Mouse (Mus musculus) urinary bladder, adult 2 months (tissue): Measurements from ENCODE around the gene Prkce. TPM values are rescaled to one million over a fixed set of nuclear protein-coding genes. Genes with fewer than 3 reads are reported as not detected.

Experiments used
- DNase-seq: peaks from one replicate; pipeline ENCODE4 v3.0.0; 2022; ENCODE audit warnings: low spot score
- polyA plus RNA-seq: library from polyadenylated mRNA; depleted of rRNA; stranded (reverse); fragments of >200 nt; gene quantifications from 2 replicates; pipeline ENCODE4 v1.2.3, GENCODE M21; 2012; rRNA removed

The Prkce gene
- polyA plus RNA-seq, result 5.8 and 9.3 TPM in 2 replicates

DNA sequence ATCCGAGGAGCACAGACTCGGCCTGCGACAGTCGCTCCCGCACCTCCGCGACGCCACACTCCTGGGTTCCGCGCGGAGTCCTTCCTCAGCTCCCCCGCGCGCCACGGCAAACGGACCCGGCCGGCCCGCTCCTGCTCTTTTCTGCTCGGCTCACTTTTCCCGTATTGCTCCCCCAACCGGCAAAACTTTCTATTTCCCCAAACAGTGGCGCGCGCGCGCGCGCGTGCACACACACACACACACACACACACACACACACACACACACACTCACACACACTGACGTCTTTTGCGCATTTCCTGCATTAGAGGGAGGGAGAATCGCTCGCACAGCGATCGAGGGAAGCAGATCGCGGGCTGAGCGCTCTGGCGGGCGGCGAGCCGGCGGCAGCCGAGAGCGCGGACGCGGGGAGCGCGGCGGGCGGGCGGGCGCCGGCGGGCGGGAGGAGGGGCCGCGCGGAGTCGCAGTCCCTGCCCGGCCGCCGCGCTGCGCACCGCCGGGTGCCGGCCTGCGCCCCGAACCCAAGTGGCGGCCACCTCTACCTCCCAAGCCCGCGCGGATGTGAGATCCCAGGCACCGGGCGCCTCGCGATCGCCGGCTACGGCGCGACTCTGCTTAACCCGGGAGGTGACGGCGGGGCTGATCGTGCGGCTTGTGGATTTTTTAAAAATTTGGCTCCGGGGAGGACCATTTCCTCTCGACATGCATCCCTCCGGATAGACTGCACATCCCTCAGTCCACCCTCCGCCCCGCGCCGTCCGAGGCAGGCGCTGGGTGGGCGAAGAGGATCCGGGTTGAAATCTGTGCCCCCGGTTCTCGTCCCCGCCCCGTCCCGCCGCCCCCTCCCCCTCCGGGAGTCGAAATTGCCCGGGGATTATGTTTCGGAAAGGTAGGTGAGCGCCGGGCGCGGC lies at the start of gene Prkce:
Gene Prkce (plus strand): TSS at position 466 of the 911 bp plus-strand sequence.
- peak; percentile 75 for DNase-seq

DNA sequence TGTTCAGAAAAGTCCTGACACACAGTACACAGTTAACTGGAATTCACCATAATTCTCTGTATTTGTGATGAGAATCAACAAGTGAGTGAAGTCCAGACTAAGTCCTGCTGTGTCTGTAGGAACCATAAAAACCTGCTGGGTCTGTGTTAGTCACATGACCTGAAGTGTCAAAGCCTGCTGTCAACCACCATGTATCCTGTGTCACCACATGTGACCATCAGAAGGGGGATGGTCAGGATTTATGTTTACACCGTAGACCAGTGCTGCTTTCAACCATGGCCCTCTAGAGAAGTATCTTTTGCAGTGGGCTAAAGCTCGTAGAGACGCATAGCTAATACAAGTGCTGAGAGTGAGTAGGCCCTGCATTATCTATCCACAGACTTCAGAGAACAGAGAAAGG lies 44.4 kb upstream of the Prkce start:
- no peak for DNase-seq

DNA sequence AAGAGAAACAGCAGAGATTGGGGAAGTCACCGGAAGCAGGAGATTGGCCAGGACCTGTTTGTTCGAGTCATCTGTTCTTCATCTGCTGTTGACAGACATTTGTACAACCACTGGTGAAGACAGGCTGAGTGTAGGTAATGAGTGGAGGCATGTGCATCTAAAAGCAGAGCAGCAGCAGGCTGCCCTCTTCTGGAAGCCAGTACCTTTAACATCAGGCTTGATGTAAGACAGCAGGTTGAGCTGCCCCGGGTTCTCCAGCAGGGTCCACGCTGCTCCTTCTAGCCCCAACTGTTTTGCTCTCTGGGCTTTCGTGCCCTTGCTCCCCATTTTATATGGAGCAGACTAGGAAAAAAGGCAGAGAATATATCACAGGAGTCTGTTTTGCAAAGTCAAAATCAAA lies 41.7 kb upstream of the Prkce start:
- DNase-seq, result no peak

DNA sequence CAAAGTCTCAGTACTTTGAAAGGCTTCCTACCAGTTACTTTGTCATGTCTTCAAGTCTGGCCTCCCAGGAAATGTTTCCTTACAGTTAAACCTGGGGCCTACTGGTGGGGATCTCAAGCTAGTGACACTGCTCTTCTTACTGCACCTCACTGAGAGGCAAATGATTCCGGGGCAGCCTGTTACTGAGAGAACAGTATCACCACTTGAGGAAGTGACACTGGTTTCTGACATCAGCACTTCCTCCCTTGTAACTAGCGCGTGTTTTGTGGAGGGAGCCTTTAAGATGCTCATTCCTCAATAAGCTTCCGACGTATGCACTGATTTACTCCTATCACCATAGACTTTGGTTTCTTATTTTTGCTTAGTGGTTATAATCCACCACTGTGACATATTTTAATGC lies 39.4 kb upstream of the Prkce start:
- DNase-seq, result no peak

DNA sequence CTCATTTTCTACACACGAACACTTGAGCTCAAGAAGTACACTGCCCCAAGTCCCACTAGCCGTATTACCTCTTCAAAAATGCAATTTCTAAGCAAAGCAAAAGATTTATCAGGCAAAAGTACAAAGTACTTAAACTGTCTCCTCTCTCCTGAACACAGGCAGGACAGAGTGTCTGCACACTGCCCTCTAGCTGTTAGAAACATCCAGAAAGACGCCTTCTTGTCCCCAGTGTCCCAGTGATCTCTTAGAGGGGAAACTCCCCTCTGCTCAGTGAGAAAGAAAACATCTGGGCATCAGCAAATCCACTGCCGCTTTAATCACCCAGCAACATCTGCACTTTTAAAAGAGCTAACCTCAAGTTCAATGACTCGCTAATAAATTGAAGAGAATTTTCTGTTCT lies 35.1 kb upstream of the Prkce start:
- no peak for DNase-seq

DNA sequence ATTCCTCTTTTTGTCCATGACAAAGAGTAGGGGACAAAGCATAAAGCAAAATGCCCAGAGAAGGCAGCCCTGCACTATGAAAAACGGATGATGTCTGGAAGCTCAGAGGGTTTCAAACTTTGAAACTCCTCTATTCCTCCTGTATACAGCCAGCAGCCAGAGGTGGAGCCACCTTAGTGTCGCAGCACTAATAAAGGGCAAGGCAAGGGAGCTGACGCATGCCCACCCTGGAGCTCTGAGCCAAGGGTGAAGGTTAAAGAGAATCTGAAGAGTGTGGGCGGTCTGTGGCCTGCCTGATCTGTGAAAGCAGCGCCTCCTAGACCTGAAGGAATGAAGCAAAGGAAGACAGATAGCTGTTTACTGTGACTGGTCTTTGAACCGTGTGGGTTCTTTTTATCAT lies 33.1 kb upstream of the Prkce start:
- no peak for DNase-seq

DNA sequence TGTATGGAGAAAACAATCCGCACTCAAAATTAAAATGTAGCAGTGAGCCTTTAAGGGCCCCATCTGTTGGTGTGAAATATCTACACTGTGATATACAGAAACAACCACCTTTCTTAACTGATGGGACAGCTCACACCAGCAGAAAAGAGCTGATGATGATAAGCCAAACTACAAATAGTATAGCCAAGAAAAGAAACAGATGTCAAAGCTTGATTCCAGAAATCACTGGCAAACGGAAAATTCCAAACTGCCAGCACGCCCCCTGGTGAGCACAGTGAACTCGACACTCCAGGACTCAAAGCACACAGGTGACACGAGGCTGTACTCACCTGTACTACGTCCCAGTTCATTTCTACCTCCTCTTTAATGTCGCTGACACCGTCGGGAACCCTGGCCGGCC lies 31.8 kb upstream of the Prkce start:
- DNase-seq, result no peak

DNA sequence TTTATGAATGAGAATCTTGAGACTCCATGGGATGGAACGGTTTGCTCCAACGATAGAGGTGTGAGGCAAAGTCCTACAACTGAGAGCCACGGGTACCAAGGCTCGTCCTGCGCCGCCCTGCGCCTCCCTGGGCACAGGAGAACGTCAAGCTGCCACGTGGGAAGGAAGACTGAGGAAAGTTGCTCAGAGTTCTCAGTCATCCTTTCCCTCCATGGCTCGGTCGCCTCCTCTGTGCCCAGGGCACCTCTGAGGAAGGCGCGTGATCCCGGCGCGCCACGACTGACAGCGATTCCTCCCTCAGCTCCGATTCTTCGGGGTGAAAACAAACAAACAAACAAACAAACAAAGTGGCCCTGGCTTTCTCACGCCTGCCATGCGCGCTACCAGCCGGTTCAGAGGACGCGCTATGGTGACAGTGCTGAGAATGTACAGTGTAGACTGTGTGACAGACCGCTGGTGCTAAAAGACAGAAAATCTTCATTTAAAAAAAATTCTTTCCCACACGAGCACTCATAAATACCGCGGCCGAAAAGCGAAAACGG lies 23.0 kb upstream of the Prkce start:
- no peak for DNase-seq

DNA sequence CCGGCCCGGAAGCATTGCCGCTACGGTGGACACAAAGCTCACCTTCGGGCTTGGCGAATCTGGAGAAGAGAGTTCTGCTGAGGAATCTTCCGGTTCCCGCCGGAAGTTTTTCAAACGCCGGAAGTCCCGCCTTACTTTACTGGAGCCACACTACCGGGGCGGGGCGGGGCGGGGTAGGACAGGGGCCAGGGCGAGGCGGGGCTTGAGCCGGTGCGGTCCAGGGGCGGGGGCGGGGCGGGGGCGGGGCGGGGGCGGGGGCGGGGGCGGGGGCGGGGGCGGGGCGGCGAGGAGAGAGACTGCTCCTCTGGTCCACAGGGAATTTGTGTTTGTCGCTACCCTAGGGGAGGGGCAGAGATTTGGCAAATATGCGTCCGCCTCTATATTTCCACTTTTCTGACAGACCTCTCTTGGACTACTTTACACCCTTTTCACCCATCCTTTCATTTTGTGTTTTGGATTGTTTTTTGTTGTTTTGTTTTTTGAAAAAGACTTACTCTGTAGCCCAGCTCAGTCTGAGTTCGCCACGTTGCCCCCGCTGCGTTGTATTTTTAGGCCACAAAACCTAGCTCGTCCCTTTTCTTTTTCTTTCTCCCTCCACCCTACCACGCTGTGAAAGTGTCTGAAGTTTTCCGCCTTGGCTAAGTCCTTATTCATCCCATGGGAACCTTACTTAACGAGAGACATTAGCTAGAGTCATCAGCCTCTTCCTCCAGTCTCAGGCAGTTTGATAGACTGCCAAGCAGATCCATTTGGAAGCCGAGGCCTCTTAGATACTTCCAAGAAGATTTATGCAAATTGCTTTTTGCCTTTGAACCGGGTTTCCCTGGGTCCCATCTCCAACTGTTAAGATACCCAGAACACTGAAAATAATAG lies 22.3 kb upstream of the Prkce start, which contains the start of gene Srbd1:
Gene Srbd1 (minus strand): TSS at position 97 of the 873 bp plus-strand sequence.
- DNase-seq, result peak; percentile 72

DNA sequence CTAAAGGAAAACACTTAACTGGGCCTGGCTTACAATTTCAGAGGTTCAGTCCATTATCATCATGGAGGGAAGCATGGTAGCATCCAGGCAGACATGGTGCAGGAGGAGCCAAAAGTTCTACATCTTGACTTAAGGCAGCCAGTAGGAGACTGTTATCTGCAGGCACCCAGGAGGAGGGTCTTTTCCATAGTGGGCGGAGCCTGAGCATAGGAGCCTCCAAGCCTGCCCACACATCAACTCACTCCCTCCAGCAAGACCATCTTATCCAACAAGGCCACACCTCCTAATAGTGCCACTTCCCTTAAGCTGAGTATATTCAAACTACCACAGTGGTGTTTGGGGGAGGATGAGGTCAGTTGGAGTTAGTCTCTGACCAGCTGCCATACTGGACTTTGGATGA lies 17.9 kb upstream of the Prkce start:
- DNase-seq, result no peak

DNA sequence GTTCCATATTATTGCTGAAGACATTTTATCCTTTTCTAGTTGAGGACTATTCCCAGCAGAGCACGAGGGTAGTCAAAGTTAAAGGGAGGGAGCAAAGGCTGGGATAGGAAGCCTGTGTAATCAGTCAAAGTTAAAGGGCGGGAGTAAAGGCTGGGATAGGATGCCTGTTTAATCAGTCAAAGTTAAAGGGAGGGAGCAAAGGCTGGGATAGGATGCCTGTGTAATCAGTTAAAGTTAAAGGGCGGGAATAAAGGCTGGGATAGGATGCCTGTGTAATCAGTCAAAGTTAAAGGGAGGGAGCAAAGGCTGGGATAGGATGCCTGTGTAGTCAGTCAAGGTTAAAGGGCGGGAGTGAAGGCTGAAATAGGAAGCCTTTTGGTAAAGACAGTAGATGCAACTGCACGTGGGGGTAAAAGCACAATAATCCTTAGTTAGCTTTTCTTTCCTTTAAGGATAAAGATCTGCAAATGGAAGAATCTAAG lies 16.7 kb upstream of the Prkce start:
- no peak for DNase-seq

DNA sequence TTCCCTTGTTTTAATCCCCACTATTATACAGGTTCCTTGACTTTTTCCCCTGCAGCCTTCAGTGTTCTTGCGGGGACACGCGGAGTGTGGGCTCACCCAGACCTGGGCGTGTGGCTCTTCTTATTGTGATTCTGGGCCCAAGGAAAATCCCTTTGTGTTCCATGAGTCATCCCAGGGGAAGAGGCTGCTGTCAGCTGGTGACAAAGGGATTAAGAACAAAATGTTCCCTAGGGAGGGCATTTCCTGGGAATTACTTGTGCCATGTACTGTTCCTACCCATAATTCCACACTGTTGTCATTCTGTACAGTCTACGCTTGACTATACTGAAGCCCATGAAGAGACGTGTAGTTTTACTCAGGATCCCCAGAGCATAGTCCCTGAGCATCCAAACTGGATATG lies 10.6 kb upstream of the Prkce start:
- DNase-seq, result no peak

DNA sequence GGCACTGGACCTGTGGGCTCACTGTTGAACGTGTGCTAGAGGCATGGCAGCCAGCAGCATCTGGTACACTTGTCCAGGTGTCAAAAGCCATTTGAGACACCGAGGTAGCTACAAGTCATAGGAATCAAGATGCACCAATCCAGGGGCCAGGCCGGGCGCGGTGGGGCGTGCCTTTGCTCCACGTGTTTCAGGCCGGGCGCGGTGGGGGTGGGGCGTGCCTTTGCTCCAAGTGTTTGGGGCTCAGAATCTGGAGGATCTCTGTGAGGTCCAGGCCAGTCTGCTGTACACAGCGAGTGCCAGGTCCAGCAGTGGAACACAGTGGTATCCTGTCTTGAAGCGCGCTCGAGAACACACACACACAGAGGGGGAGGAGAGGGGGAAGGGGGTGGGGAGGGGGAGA lies 4.9 kb upstream of the Prkce start:
- no peak for DNase-seq

DNA sequence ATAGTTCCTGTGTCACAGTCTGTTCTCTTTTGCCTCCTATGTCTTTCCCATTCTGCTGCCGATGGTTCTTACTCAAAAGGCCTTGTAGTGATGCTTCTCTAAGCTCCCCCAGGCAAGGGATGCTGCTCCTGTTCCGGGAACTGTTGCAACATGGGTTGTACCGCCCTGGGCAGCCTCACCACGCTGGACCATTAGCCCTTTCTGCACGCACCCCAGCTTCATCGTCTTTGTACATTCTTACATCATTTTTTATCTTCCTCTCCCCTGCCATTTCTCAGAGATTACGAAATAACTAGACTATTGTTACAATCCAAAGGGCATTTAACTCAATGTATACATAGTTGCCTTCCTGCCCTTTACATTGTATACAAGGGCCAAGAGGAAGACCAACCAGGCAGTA lies 3.2 kb upstream of the Prkce start:
- no peak for DNase-seq

DNA sequence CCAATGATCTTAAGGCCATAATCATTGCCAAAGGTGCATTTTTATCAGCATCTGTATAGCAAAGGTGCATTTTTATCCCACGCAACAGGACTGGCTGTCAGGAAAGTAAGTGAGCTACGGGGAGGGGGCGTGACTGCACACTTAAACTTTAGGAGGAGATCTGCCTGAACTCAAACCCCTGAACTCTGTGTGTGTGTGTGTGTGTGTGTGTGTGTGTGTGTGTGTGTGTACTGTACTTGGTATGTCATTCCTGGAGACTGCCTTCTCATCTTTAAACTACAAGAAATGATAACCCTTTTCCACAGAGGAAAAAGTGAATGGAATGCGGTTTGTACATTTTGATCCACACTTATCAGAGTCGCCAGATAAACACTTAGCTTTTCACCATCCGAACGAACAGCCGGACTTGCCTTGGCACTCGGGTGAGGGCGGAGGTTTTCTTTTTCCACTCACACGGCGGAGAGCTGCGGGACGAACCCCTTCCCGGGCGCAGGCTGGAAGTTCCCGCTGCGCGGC lies 1.5 kb upstream of the Prkce start:
- no peak for DNase-seq

DNA sequence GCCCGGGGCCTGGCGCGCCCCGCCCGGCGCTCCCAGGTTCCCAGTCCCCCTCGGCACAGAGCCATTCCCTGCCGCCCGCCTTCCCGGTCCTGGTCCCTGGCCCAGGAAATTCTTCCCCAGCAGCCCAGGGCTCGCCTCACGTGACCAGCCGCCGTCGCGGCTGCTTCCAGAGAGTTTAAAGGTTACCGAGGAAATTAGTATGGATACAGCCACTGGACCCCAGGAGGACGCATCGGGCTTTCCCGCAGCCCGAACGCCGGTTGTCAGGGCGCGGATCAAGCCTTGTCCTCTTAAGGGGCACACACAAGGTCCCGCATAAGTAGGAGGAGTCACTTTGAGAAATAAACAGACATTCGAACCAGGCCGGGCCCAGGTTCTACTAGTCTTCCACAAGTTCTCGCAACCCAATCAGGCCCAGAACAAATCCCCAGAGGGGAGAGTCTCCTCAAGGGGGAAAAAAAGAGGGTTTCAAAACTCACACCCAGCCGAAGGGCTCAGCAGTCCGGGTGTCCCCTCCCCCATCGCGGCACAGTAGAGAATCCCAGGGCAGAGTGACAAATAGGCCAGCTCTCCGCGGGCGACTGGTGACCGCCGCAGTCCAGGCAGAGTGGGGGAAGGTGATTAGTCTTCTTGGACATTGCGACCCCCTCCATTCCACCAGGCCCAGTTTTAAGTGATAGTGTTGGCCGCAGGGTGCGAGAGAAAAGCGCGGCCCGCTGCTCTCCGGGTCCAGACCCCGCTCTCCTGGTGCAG lies 842 bp upstream of the Prkce start:
- DNase-seq, result peak; percentile 78

DNA sequence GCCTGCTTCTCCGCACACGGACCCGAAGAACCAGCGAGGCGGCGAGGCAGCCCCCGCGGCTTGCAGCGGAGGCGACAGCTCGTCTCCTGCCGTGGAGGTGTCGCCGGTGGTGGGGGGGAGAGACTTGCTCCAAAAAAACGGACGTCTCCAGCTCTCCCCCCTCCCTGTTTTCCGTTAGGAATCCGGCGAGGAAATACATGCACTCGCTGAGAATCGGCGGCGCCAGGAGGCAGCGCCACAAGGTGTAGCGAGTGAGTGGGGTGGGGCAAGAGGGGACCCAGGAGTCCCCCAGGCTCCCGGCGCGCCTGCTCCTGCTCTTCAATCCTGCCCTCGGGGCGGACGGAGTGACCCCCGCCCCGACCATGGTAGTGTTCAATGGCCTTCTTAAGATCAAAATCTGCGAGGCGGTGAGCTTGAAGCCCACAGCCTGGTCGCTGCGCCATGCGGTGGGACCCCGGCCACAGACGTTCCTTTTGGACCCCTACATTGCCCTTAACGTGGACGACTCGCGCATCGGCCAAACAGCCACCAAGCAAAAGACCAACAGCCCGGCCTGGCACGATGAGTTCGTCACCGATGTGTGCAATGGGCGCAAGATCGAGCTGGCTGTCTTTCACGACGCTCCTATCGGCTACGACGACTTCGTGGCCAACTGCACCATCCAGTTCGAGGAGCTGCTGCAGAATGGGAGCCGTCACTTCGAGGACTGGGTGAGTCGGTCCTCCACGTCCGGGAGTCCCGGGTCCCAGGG lies 821 bp downstream of the Prkce start:
- DNase-seq, result peak; percentile 43

DNA sequence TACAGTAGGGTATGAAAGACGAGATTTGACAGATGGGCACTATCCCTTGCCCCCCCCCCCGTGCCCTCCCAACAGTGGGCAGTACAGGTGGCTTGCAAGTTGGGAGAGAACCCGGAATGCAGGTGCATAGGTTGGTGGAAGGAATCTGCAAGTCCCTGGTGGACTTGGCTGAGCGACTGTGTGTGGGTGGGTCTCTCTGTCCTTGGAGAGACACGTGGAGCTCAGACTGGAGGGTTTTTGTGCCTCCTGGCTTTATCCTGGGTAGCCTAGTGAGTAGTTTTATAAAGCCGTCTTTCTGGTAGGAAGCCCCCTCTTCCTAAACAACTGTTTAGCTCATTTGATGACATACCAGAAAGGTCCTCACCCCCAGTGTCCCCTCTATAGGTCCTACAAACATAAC lies 1.5 kb downstream of the Prkce start:
- DNase-seq, result no peak

DNA sequence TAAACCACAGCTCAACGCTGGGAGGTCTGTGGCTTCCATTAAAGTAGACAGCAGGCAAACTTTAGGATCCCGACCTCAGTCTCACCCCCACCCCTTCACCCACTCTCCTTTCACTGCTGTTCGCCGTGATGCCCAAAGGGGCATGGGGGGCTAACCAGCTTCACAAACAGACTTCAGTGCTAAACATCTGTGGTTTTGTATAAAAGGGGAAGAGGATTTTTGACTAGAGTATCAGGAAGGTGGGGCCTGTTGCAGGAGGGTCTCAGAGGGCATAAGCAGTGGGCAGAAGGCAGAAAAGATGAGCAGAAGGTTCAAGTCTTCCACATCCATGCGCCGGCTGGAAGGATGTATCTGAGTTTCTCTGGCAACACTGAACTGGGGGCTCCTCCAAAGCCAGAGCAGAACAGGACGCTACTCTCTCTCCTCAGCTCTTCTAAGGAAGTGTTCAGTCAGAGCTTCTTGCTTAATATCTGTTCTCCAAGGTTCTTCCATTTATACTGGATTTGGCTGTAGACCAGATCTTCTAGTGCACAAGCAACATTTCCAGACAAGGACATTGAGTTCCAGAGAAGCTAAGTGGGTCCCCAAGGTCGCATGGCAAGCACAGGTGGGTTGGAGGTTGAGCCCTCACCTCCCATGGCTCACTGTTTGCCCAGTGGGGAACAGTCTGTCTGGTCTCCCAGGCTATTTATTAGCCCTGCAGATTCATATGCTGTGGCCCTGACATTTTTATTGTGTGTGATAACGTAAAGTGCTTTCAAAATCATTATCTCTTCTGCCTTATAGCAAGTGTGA lies 2.8 kb downstream of the Prkce start:
- no peak for DNase-seq

DNA sequence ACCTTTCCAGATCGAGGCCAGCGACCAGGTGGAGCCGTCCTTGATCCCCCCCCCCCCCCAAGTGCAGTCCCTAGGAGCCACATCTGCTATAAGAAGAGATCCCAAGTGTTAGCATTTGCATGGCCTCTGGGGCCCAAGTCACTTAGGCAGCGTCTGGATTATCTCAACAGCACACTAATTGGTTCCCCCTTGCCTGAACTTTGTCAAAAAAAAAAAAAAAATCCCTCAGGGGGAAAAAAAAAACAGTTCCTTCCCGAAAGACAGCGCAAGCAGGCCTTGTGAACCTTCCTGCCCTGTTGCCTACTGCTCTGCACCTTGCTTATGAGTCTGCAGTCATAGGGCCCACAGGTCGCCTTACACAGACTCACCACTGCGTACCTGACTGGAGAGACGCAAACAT lies 7.9 kb downstream of the Prkce start:
- DNase-seq, result no peak
